Mouse (Mus musculus): ENCODE measurements around the gene Ttc28. TPM values are rescaled to one million over a fixed set of nuclear protein-coding genes. Genes with fewer than 3 reads are reported as not detected.

Ttc28 gene
- total RNA-seq, 2 experiments from 2014 or later = 3.9 to 4.2 TPM

DNA sequence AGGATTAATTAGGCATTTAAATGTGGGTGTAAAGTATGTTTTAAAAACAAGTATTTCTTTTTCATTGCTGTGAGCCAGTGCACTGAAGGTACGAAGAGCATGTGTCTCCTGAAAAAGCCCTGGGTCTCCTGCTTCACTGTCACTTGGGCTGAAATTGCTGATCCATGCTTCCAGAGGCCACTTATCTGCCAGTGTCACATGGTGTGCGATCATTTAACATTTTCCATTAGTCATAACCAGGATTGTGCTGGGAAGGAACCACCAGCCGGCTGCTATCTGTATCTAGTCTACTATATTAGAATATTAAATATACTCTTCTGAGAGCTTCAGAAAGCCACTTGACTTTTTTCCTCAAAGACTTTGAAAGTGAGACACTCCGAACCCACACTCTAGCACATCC, 186.2 kb downstream of the Ttc28 start:
- no peak for ATAC-seq (replicated peaks; ENCODE audit: low FRiP score, poor library complexity, severe bottlenecking)

DNA sequence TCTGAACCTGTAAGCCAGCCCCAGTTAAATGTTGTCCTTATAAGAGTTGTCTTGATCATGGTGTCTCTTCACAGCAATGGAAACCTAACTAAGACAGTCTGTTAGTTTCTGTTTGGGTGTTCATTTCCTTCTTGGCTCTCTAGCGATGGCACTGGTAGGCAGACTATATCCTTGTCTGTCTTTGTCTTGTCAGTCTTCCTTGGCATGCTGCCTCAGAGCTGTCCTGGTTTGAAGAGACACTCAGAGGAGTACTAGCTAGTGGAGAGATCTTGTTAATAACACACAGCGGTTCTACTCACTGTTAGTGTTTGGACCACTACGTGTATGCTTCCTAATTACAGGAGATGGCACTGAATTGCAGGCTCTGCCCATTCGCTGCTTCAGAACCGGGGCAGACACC, 189.9 kb downstream of the Ttc28 start:
- ATAC-seq (replicated peaks; ENCODE audit: low FRiP score, poor library complexity, severe bottlenecking) = no peak

DNA sequence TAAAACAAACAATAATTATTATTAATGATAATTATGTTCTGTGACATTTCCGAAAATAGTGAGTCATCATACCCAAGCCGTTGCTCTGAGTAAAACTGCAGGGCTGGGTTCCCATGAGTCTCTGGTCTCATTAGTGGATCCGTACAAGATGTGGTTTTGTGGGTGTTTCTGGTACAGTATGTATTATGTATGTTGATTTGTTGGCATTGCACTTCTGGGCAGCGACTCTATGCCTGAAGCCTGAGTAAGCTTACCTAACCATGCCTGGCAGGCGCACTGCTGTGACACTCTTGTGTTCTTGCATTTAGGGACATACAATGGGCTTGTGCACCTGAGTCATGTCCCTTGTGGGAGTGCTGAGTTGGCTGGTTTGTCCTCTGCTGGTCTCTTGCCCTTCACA, 190.3 kb downstream of the Ttc28 start:
- ATAC-seq (replicated peaks; ENCODE audit: low FRiP score, poor library complexity, severe bottlenecking) = no peak

DNA sequence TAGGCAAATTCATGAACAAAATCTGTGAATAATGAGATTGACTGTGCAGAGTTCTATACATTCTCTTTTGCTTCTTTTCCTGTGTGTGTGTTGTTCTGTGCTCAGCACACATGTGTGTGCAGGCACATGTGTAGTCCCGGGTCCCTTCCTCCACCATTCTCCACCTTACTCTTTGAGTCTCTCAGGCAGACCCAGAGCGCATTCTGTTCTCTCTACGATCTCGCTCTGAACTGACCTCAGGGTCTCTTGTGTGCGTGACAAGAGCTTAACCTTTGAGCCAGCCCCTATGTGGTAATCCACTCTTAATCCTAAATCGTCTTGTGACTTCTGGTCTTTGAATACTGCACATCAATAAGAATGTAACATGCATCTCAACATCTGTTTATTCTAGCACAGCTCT, 190.8 kb downstream of the Ttc28 start:
- ATAC-seq (replicated peaks; ENCODE audit: low FRiP score, poor library complexity, severe bottlenecking) = no peak

DNA sequence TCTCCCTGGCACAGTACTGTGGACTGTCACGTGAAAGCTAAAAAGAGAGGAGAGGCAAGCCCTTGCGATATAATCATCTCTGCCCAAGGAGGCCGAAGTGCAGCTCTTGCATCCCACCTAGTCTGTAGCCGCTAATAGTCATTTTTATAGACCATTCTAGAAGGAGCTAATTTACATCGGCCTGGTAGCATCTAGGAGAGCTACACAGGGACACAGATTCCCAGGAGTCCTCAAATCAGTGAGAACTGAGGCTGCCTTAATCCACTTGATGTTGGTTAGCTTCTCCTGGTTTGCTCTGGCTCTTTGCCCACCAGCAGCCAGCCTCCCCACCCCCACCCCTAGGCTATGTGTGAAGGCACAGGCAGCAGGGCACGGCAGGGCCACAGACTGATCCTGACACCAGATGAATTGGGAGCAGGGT, 193.7 kb downstream of the Ttc28 start:
- no peak for ATAC-seq (replicated peaks; ENCODE audit: low FRiP score, poor library complexity, severe bottlenecking)

DNA sequence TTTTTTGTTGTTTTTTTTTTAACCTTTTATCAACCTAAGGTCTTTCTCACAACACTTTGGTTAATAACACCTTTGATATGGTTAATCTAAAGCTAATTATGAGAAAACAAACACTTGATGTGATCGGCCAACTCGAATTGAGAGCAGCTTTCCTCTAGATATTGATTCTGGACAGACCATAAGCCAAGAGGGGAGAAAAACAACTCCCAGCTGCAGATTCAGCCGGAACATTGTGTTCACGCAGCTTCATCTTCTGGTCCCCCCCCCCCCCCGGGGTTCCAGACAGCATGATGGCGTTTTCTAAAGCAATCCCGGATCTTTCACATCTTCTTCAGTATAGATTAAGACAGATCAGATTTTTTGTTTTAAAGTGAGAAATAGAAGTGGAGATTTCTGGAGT, 194.4 kb downstream of the Ttc28 start:
- no peak for ATAC-seq (replicated peaks; ENCODE audit: low FRiP score, poor library complexity, severe bottlenecking)

DNA sequence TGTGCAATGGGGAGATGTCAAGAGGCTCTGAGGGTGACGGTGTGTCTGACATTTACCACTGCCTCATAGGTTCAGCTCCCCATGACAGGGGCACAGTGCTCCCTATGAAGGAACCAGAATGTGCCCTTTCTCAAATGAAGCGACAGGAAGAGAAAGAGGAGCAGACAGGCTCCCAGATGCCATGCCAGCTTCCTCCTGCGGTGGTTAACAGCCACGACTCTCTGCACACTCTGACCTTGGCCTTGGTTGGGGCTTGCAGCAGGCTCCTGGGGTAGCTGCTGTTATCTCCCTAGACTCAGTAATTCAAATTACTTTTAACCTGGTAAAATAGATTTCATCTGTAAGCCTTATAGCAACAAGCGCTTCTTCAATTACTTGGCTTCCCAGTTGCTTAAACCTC, 196.2 kb downstream of the Ttc28 start:
- ATAC-seq (replicated peaks; ENCODE audit: low FRiP score, poor library complexity, severe bottlenecking) = no peak

DNA sequence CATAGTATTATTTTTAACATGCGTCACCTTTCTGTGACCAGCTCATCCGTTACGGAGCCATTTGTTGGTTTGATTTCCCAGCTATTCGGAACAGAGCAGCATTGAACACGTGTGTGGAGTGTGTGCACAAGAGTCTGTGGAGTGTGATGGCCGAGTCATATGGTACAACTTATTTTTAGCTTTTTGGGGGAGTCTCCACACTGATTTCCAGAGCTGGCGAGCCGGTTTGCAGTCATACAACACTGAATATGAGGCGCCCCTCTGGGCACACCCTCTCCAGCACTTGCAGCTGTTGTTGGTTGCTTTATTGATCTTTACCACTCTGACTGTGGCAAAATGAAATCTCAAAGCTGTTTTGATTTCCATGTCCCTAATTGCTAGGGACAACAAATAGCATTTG, 197.7 kb downstream of the Ttc28 start:
- no peak for ATAC-seq (replicated peaks; ENCODE audit: low FRiP score, poor library complexity, severe bottlenecking)

DNA sequence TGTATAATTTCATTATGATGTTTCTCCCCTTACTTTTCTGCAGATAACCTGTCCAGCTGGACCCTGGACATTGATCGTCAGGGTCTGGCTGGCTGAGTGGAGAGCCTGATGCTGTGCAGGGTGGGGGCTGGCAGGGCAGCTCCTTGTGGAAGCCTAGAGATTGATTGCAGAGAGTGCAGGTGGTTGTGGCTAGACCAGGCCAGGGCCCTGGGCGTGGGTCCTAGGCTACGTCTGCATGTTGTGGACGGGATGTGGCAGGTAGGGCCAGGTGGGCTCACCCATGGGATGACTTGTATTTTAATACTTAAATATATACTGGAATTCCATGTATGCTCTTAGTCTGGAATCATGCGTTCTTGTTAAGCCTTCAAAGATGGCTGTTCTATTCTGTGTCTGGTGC, 201.0 kb downstream of the Ttc28 start:
- ATAC-seq (replicated peaks; ENCODE audit: low FRiP score, poor library complexity, severe bottlenecking) = no peak

DNA sequence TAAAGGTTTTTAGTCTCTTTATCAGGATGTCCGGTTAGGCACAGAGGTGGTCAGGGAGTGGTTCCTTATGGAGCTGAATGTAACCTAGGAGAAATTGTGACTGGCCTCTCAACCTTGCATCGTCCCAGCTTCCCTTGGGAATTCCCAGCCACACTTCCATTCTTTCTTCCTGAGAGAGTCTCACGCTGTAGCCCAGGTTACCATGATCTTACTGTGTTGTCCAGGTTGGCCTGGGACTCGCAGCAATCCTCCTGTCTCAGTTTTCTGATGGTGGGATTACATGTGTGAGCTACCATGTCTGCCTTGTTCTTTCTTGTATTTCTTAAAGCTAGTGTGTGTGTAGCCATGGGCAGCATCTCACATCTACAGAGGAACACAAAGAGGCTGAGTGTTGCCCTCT, 206.2 kb downstream of the Ttc28 start:
- no peak for ATAC-seq (replicated peaks; ENCODE audit: low FRiP score, poor library complexity, severe bottlenecking)

DNA sequence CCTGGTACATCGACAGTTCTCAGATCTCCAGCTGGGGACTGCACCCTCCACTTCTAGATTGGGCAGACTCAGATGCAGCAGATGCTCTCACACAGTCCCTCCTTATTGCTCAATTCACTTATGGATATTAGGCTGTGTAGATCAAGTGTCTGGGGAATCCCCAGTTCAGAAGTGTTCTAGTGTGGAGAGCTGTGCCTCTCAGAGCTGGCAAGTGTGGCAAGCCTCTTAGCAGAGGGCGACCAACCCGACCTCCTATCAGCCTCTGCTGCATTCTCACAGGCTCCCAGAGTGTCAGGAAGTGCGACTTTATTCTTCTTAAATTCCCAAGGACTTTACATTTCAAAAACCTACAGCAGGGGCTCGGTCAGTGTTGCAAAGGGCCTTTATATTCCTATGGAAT, 217.1 kb downstream of the Ttc28 start:
- ATAC-seq (replicated peaks; ENCODE audit: low FRiP score, poor library complexity, severe bottlenecking) = no peak

DNA sequence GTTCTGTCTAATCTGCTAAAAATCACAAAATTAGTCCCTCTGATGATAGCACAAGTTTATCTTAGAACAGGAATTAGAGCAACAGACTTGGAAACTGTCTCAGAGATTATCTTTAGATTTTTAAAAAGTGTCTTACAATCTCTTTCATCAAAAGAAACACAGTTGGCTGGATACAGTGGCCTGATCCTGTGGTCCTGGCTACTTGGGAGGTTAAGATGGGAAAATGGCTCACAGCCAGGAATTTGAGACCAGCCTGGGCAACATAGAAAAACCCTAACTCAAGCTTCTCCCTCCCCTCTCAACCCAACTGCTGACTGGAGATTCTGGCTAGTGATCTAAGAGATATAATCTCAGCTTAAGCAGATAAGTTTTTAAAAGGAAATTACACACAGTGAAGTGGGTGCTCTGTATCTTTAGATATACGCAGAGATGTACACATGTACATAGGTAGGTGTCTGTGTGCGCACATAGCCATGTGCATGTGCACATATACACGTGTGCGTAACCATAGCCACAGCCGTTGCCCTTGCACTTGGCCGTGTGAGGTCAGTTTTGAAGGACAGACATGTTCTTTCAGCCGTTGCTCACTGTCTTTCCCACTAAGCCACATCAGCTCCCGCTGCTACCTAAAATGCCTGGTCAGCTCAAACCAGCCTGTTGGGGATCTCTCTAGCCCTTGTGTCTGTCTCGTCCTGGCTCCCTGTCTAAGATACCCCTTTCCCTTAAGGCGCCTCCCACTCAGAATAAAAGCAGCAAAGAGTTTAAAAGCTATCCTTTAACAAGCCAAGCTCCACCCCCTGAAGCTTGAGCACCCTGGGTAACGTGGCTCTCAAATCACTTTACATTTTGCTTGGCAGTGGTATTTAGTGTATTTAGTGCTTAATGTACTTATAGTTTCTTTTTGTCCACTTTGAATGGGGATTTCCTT, 217.9 kb downstream of the Ttc28 start:
- no peak for ATAC-seq (replicated peaks; ENCODE audit: low FRiP score, poor library complexity, severe bottlenecking)

DNA sequence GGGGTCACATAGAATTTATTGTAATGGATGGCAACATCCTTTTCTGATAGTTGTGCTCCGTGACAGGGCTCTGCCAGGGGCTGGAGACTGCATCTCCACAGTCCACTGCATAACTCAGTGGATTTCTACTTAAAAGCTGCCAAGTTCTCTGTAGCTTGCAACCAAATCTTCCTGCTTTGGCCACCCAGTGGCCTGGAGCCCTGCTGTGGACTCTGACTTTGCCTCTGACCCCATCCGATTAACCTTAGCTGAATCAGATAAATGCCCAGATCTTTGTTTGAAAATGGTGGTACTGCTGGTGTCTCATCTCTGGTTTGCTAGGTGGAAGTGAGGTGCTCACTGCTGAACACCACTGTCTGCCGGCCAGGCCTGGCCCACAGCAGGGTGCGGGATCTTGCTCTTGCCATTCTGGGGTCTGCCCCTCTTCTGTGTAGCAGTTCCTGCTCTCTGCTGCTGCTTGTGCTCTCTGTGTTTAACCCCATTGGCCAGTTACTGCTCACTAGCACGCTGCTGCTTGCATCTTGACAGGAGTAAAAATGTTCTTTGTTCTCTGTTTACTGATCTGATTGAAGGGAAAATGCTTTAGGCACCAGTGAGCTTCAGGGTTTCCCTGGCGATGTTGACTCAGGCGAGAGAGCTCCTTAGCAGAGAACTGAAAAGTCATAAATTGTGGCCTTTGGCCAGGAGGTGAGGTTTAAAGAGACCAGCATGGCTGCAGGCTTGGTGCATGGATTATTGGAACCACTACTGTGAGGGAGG, 219.1 kb downstream of the Ttc28 start:
- no peak for ATAC-seq (replicated peaks; ENCODE audit: low FRiP score, poor library complexity, severe bottlenecking)

DNA sequence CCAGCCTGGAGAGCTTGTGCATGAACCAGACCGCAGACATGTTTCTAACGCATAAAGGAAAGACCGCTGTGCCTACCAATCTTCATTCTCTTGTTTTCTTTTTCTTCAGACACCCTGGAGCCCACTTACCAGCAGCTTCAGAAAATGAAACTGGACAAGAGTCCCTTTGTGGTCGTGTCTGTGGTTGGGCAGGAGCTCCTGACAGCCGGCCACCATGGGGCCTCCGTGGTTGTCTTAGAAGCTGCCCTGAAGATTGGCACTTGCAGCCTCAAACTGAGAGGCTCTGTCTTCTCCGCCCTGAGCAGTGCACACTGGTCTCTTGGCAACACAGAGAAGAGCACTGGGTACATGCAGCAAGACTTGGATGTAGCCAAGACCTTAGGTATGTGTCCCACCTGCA, 221.0 kb downstream of the Ttc28 start:
- ATAC-seq (replicated peaks; ENCODE audit: low FRiP score, poor library complexity, severe bottlenecking) = no peak

DNA sequence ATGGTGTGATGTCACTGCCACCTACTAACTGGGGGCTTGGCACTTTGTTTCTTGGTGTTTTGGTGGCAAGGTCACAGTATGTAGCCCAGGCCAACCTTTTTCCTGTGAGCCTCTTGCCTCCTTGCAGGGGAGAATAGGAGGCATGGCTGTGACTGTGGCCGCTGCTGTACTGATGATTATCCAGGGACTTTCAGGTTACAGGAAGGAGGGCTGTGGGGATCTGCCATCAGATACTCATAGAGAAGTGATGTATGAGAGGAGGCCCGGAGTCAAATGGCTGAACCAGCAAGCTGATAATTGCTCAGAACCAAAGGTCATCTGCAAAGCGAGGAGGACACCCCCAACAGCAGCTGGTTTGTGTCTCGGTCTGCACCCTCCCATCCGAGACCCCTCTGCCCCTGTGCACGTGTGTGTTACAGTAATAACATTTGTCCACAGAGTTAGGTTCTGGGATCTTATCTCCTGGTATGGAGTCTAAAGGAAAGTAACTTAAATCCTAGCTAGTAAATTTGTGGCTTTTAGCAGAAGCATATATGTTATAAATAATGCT, 221.9 kb downstream of the Ttc28 start:
- ATAC-seq (replicated peaks; ENCODE audit: low FRiP score, poor library complexity, severe bottlenecking) = no peak

DNA sequence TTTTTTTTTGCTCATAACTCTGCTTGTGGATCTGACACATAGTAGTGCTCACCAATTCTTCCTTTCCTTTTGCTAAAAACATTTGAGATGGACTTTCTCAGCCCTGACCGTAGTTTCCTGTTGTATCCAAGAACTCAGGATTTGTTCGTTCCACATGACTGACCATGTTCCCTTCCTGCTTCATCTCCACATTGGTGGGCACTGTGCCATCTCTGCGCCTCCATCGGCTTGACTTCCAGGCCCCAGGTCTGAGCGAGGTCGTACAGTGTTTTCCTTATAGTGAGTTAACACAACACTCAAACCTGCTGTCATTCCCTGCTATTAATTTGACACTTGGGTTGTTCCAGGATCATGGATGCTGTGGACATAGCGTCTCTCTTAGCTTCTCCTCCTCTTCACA, 225.2 kb downstream of the Ttc28 start:
- ATAC-seq (replicated peaks; ENCODE audit: low FRiP score, poor library complexity, severe bottlenecking) = no peak

DNA sequence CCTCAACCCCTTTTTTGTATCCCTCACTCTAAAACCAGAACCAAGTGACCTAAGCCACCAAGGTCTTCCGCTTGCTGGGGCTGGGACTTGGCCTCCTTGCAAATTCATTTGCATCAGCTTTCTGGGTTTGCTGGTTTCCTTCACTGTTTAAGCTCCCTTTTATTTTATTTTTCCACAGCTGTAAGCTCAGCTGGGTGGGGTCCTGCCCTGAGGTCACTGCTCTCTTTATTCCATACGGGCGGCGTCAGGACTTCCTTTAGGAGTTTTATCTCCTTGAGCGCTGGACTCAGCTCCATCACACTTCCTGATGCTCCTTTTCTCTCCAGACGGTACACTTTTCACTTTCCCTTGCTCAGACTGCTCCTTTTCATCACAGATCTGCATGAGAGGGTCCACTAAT, 231.8 kb downstream of the Ttc28 start:
- ATAC-seq (replicated peaks; ENCODE audit: low FRiP score, poor library complexity, severe bottlenecking) = no peak

DNA sequence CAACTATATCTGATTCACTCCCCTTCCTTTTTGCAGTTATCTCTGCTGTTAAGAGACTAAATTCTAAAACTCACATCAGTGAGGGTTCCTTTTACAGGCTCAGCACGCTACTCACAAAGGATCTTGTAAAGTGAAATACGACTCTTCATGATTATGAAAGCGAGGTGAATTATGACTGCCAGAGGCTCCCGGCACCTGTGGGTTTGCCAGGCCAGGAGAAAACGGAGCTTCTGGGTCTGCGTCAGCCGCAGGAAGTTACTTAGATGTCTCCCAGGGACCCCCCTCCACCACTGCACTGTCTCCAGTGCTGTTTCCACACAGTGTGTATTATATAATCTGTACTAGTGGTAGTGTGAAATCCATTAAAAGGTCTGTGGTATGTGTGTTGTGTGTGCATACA, 233.6 kb downstream of the Ttc28 start:
- ATAC-seq (replicated peaks; ENCODE audit: low FRiP score, poor library complexity, severe bottlenecking) = no peak

DNA sequence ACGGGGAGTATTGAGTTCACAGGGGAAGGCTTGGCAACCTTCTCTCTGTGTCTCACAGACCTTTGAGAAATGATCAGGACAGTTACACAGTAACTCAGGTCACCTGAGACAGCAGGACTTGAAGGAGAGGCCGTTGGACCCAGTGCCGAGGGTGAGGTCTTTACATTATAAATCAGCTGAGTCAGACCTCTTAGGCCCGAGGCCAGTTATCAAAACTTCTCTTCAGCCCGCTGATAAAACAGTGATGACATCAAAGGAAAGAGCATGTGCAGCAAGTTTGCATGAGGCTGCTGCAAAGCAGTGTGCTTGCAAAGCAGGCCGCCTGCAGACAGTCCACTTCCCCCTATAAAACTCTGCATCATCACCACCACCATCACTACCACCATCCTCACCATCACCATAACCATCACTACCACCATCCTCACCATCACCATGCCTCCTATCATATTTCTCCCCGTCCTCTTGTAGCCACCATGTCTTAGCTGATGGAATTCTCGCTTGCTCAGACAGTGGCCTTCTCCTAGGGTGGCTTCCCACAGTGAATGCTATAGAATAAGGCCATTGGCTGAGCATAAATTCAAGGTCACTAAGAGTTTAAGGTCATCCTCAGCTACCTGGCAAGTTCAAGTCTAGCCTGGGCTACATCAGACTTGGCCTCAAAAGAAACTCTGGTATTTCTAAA, 234.2 kb downstream of the Ttc28 start:
- ATAC-seq (replicated peaks; ENCODE audit: low FRiP score, poor library complexity, severe bottlenecking) = no peak

DNA sequence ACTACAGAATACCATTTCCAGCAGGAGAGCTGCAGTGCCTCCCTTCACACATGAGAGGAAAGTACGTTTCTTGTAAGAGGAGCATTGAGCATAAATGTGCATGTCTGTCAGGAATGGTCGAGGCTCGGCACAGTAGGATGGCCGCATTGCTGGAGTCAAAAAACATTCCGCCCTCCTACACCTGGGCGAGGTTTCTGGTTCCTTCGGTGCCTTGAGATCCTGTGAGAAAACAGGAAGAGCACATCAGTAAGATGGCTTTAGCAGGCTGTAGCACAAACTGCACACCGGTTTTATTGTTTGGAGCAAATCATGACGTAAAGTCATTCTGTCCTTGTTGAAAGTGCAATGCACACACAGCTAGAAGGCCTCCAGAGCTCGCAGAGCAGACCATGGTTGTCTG, 235.0 kb downstream of the Ttc28 start:
- no peak for ATAC-seq (replicated peaks; ENCODE audit: low FRiP score, poor library complexity, severe bottlenecking)
